Mouse (Mus musculus): ENCODE measurements around the gene Rnaset2b. TPM values are rescaled to one million over a fixed set of nuclear protein-coding genes. Genes with fewer than 3 reads are reported as not detected.

Gene Rnaset2b
- total RNA-seq, 2 experiments from 2014 or later, result 84.8 to 85.8 TPM

Other genes with a start within 250 kb of the Rnaset2b start
- gene Ezr, start 187.8 kb upstream of the Rnaset2b start, total RNA-seq (2021), result 1 to 10 TPM; 2.2 to 2.9 TPM
- 10 to 100 TPM; 19.0 to 20.7 TPM for gene Rsph3b, start 22.0 kb upstream of the Rnaset2b start, total RNA-seq (2021)
- gene Tagap1, start 9.5 kb upstream of the Rnaset2b start, total RNA-seq (2021), result 10 to 100 TPM; 11.5 to 11.9 TPM
- gene Gm49721, start 8.3 kb downstream of the Rnaset2b start, total RNA-seq (2021), result not detected
- gene Gm1604a, start 54.9 kb downstream of the Rnaset2b start, total RNA-seq (2021), result not detected
- gene Rps6ka2, start 199.5 kb downstream of the Rnaset2b start, total RNA-seq (2021), result 10 to 100 TPM; 75.7 to 86.2 TPM

Data from gastrocnemius, postnatal 25 days (tissue).